Mouse (Mus musculus) T-helper 1 cell (primary cell): ENCODE data around the gene Ptk6.
"Not testable (repeated sequence)": the region's sequence is repeated elsewhere in the genome, so short reads cannot be mapped to it uniquely, and the experiment has no call there.

ENCODE experiments used
- in situ Hi-C: fragments of 300-600 bp; cut with MboI, MseI; formaldehyde crosslinking; loops from one replicate; pipeline ENCODE4 v1.15.1; 2025; ENCODE audit warnings: high pct_unique_total_duplicates

Ptk6 gene

GRCm38 (mm10) chr2:181219538-181220216, 17.1 kb upstream of the Ptk6 start, which contains the start of gene Fndc11:
Gene Fndc11 (plus strand): TSS chr2:181220013.
- in situ Hi-C loops = no loop called here

GRCm38 (mm10) chr2:181218881-181219485, 16.4 kb upstream of the Ptk6 start:
- in situ Hi-C loops = no loop called here

GRCm38 (mm10) chr2:181216037-181216436, 13.4 kb upstream of the Ptk6 start:
- in situ Hi-C loops = no loop called here

- in situ Hi-C loops = no loop called here
Measured at GRCm38 (mm10) chr2:181213021-181213445, 10.4 kb upstream of the Ptk6 start, which contains the start of gene Srms. Gene Srms (minus strand): TSS chr2:181213185.

GRCm38 (mm10) chr2:181212389-181213020, 9.9 kb upstream of the Ptk6 start:
- in situ Hi-C loops = no loop called here

- in situ Hi-C loops = no loop called here
Measured at GRCm38 (mm10) chr2:181206118-181206517, 3.5 kb upstream of the Ptk6 start.

GRCm38 (mm10) chr2:181205678-181206077, 3.1 kb upstream of the Ptk6 start:
- in situ Hi-C loops = no loop called here

- in situ Hi-C loops = no loop called here
Measured at GRCm38 (mm10) chr2:181202886-181203285, 297 bp upstream of the Ptk6 start.

- in situ Hi-C loops = no loop called here
Measured at GRCm38 (mm10) chr2:181201606-181202005, 983 bp downstream of the Ptk6 start.

- in situ Hi-C loops = no loop called here
Measured at GRCm38 (mm10) chr2:181196628-181197300, 5.8 kb downstream of the Ptk6 start.

GRCm38 (mm10) chr2:181193044-181193443, 9.5 kb downstream of the Ptk6 start:
- in situ Hi-C loops = no loop called here

- in situ Hi-C loops = no loop called here
Measured at GRCm38 (mm10) chr2:181191936-181192335, 10.7 kb downstream of the Ptk6 start.

- in situ Hi-C loops = not testable (repeated sequence)
Measured at GRCm38 (mm10) chr2:181191385-181191784, 11.2 kb downstream of the Ptk6 start.

- in situ Hi-C loops = no loop called here
Measured at GRCm38 (mm10) chr2:181189321-181189720, 13.3 kb downstream of the Ptk6 start.

- in situ Hi-C loops = no loop called here
Measured at GRCm38 (mm10) chr2:181188681-181189080, 13.9 kb downstream of the Ptk6 start.

- in situ Hi-C loops = no loop called here
Measured at GRCm38 (mm10) chr2:181187121-181188000, 15.2 kb downstream of the Ptk6 start, which contains the start of gene Ppdpf. Gene Ppdpf (plus strand): TSS chr2:181187247.

GRCm38 (mm10) chr2:181186635-181187034, 16.0 kb downstream of the Ptk6 start:
- in situ Hi-C loops = no loop called here

GRCm38 (mm10) chr2:181180898-181181297, 21.7 kb downstream of the Ptk6 start:
- in situ Hi-C loops = no loop called here

GRCm38 (mm10) chr2:181178471-181178870, 24.1 kb downstream of the Ptk6 start:
- in situ Hi-C loops = no loop called here

GRCm38 (mm10) chr2:181178015-181178414, 24.6 kb downstream of the Ptk6 start:
- in situ Hi-C loops = no loop called here

GRCm38 (mm10) chr2:181174646-181175045, 27.9 kb downstream of the Ptk6 start:
- in situ Hi-C loops = no loop called here
